Mouse (Mus musculus) midbrain, embryonic 16.5 days (tissue): ENCODE measurements at regions not wholly inside any gene's neighbourhood (a gene's known extent, or its start where the extent isn't known, plus 50 kb on each side); places are given as distances from the start of the nearest gene placed in this dataset.

Experiments used
- ATAC-seq: fragments of 200-750 bp; cut with Nextera tagmentation; 2 replicates; pipeline ENCODE4 v1.8.0; 2017; ENCODE audit warnings: moderate TSS enrichment
- H3K27ac ChIP-seq: fragments of 300-500 bp; sonication (generic); 2 replicates; pipeline ENCODE4 v1.5.1; 2014; ENCODE audit warnings: mild to moderate bottlenecking, low read length, mixed read lengths
- H3K27me3 ChIP-seq: fragments of 300-500 bp; sonication (generic); 2 replicates; pipeline ENCODE4 v1.6.1; 2014; ENCODE audit warnings: low read depth, low read length, mixed read lengths; ENCODE audit not compliant: control insufficient read depth, insufficient read depth
- H3K36me3 ChIP-seq: fragments of 300-500 bp; sonication (generic); 2 replicates; pipeline ENCODE4 v1.6.1; 2014; ENCODE audit warnings: mild to moderate bottlenecking, low read length, moderate library complexity, mixed read lengths; ENCODE audit not compliant: control insufficient read depth, insufficient read depth
- H3K4me1 ChIP-seq: fragments of 300-500 bp; sonication (generic); 2 replicates; pipeline ENCODE4 v1.6.1; 2014; ENCODE audit warnings: mild to moderate bottlenecking, low read length, mixed read lengths; ENCODE audit not compliant: control insufficient read depth, insufficient read depth
- H3K4me2 ChIP-seq: fragments of 300-500 bp; sonication (generic); 2 replicates; pipeline ENCODE4 v1.6.1; 2014; ENCODE audit warnings: mild to moderate bottlenecking, low read length, mixed read lengths
- H3K4me3 ChIP-seq: fragments of 300-500 bp; sonication (generic); 2 replicates; pipeline ENCODE4 v1.5.1; 2014; ENCODE audit warnings: low read depth, mild to moderate bottlenecking, low read length, moderate library complexity, mixed read lengths
- H3K9ac ChIP-seq: fragments of 300-500 bp; sonication (generic); 2 replicates; pipeline ENCODE4 v1.6.1; 2014; ENCODE audit warnings: low read depth, low read length, mixed read lengths
- H3K9me3 ChIP-seq: fragments of 300-500 bp; sonication (generic); replicated peaks from 2 replicates; pipeline ENCODE4 v1.6.1; 2014; ENCODE audit warnings: mild to moderate bottlenecking, low read length, mixed read lengths; ENCODE audit not compliant: control insufficient read depth, poor library complexity, severe bottlenecking
- WGBS: fragments of 180-500 bp; shearing (Covaris S2); extraction: QIAGEN DNeasy Blood & Tissue Kit; methylation state at CpG from one replicate; pipeline ENCODE4 v1.1.7; 2014; 5-methylcytosine and 5-hydroxymethylcytosine counted together

DNA sequence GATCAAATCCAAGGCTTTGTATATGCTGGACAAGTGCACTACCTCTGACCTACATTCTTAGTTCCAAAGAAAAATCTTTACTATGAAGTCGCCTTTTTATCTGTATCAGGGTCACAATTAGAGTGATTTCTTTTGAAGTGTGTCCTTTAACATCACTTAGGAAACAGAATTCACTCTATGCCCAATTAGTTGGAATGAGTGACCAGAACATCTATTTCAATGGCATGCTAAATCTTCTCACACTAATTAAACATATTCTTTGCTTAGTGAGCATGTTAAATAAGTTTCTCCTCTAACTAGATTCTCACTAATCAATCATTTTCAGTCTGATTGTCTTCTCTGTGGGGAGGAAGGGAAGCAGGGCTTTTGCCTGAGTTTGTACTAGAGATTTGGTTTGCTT is 84.9 kb downstream of the Arl6ip6 start:
- Histone ChIP-seq H3K36me3 (no peaks in the 10 kb centered on the region), H3K27me3 (no peaks in the 10 kb centered on the region), H3K4me2 (no peak overlapping the region), H3K9ac (no peak overlapping the region), H3K4me1 (no peaks in the 10 kb centered on the region), H3K9me3 (no peaks in the 10 kb centered on the region), H3K27ac (no peak overlapping the region), H3K4me3 (no peak overlapping the region)
- ATAC-seq = no peak
- WGBS = 36% methylated on average over 1 of the region's 1 CpGs

DNA sequence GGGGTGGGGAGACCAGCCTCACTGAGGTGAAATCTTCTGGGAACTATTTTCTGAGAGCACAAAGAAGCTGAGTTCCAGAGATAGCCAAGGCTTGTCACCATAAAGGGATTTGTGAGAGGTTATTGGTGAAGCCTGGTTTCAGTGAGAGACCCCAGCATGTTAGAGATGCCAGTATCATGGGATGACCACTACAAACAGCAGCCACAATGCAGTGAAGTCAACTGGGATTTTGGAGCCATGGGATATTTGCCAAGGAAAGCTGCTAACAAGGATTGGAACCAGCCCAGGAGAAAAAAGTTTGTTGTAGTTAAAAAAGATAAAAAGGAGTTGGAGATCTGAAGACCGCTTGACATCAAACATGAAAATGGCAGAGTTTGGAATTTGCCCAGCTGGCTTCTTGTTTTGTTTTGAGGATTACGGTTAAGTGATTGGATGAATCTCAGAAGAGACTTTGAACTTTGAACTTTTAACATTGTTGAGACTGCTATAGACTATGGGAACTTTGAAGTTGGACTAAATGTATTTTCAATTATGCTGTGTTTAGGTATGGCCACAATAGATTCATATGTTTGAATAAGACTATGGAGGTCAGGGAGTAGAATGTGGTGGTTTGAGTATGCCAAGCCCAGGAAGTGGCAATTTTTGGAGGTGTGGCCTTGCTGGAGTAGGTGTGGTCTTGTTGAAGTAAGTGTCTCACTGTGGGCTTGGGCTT is 110.3 kb downstream of the Arl6ip6 start:
- H3K4me1 ChIP-seq = no peaks in the 10 kb centered on the region
- H3K27ac ChIP-seq = no peak overlapping the region
- no peaks in the 10 kb centered on the region for H3K9me3 ChIP-seq
- H3K9ac ChIP-seq = no peak overlapping the region
- H3K4me3 ChIP-seq = no peak overlapping the region
- no peak overlapping the region for H3K4me2 ChIP-seq
- 84% methylated on average over 2 of the region's 2 CpGs for WGBS
- ATAC-seq = no peak
- H3K36me3 ChIP-seq = no peaks in the 10 kb centered on the region
- H3K27me3 ChIP-seq = no peaks in the 10 kb centered on the region

DNA sequence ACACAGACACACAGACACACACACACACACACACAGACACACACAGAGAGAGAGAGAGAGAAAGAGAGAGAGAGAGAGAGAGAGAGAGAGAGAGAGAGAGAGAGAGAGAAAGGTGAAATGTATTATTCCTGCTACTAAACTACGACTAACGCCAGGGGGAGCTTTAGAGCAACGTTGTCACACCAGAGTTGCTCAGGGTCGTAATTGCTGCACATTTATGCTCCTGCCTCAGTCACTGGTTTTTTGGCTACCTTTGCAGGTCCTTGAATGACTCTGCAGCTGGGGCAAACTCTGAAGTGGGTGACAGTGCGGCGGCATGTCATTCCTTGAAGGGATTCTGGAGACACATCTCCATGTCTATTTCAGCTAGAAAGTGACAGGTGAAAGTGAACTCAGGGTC is 139.2 kb downstream of the Arl6ip6 start:
- no peak for ATAC-seq
- no peak overlapping the region for H3K4me3 ChIP-seq
- H3K4me1 ChIP-seq = no peaks in the 10 kb centered on the region
- no peaks in the 10 kb centered on the region for H3K9me3 ChIP-seq
- no peak overlapping the region for H3K27ac ChIP-seq
- no peaks in the 10 kb centered on the region for H3K27me3 ChIP-seq
- WGBS = 28% methylated on average over 6 of the region's 6 CpGs
- no peak overlapping the region for H3K4me2 ChIP-seq
- H3K9ac ChIP-seq = no peak overlapping the region
- H3K36me3 ChIP-seq = no peaks in the 10 kb centered on the region

DNA sequence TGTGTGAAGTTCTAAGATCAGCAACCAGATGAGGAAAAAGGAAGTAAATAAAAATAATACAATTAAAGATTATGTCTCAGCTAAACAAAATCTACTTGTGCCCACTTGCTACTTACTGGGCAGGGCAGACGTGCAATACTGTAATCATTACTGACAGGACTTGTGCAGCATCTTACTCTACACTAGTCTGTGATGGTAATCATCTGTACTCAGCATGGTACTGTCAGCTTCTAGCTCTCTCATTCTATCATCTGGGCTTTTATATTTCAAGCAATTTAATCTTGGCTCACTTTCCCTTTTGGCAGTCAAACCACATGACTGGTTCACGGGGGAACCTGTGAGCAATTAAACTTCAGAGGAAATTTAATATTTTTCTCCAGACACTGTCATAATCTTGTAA is 167.5 kb downstream of the Arl6ip6 start:
- no peaks in the 10 kb centered on the region for H3K9me3 ChIP-seq
- WGBS = 59% methylated on average over 2 of the region's 2 CpGs
- H3K9ac ChIP-seq = no peak overlapping the region
- H3K4me3 ChIP-seq = no peak overlapping the region
- no peak overlapping the region for H3K4me2 ChIP-seq
- no peaks in the 10 kb centered on the region for H3K36me3 ChIP-seq
- no peaks in the 10 kb centered on the region for H3K27me3 ChIP-seq
- no peak for ATAC-seq
- no peaks in the 10 kb centered on the region for H3K4me1 ChIP-seq
- no peak overlapping the region for H3K27ac ChIP-seq

DNA sequence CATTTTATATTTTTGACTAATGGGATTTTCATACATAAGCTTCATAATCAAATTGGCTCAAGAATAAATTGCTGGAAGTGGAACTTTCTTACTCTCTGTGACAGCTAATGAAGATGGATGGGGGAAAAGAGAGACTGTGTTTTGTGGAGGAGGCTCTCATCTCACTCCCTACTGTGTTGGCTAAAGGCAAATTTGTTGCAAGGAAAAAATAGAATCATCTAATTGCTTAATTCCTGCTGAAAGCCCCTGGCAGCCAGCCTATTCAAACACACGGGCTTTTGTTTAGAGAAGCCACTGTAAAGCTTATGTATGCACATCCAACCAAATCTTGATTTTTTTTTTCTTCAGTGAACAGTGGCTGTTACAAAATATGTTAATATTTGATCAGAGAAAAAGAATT is 190.8 kb downstream of the Arl6ip6 start:
- H3K4me2 ChIP-seq = no peak overlapping the region
- H3K4me3 ChIP-seq = no peak overlapping the region
- no peaks in the 10 kb centered on the region for H3K27me3 ChIP-seq
- no peaks in the 10 kb centered on the region for H3K9me3 ChIP-seq
- H3K36me3 ChIP-seq = no peaks in the 10 kb centered on the region
- H3K9ac ChIP-seq = no peak overlapping the region
- ATAC-seq = no peak
- H3K27ac ChIP-seq = no peak overlapping the region
- H3K4me1 ChIP-seq = peaks cover 5% of the 10 kb centered on the region; the same call in 1 of the 2 replicates
- 11% methylated on average over 1 of the region's 1 CpGs for WGBS

DNA sequence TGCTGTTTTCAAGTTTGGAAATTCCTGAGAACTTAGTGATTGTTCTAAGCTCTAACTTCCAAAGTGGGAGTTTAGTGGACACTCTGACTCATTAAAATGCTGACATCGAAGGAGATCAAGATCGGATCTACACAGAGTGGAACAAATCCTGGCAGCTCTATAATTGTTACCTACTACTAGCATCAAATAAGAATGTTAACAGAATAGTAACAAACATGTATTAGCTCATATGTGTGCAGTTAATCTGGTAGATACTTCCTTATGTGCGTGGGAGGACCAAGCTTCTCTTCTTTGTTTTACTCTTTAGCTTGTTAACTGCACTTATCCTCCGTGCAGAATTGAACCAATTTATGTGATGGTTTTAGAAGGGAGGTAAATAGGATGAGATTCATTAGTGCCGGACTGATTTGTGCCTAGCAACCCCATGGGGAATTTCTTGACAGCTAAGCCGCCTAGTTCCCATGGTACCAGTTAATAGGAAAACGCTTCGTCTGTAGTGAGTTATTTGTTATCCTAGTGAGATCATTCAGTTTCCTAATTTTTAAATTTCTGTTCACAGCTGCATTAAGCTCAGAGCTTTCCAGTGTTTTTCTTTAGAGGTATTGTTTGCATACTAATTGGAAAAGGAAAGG is 193.1 kb downstream of the Arl6ip6 start:
- Histone ChIP-seq H3K9ac (no peak overlapping the region), H3K4me1 (peaks cover 5% of the 10 kb centered on the region; the same call in 1 of the 2 replicates), H3K4me2 (peak overlapping the region; percentile 17; the same call in 1 of the 2 replicates), H3K27ac (no peak overlapping the region), H3K36me3 (no peaks in the 10 kb centered on the region), H3K4me3 (no peak overlapping the region), H3K9me3 (no peaks in the 10 kb centered on the region), H3K27me3 (no peaks in the 10 kb centered on the region)
- peak; percentile 81 for ATAC-seq
- 7% methylated on average over 8 of the region's 8 CpGs for WGBS

DNA sequence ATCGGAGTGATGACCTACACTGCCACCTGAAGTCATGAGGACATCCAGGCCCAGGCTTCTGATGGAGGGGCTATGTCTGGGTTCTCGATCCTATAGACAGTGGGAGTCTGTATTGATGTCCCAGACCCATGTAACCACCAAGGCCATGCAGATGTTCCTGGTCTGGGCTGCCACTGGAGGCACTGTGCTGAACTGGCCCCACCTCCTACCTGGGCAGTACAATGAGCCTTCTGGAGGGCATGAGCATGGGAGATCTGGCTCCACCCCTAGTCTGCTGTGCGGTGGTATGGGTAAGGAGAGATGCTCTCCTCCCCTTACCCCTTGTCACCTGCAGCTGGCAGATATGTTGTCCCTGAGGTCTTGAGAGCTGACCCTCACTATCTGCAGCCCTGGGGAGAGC is 197.1 kb downstream of the Arl6ip6 start:
- Histone ChIP-seq H3K27me3 (no peaks in the 10 kb centered on the region), H3K4me3 (no peak overlapping the region), H3K36me3 (no peaks in the 10 kb centered on the region), H3K4me1 (peaks cover 5% of the 10 kb centered on the region; the same call in 1 of the 2 replicates), H3K27ac (no peak overlapping the region), H3K4me2 (no peak overlapping the region), H3K9ac (no peak overlapping the region), H3K9me3 (no peaks in the 10 kb centered on the region)
- ATAC-seq = 0 out of 2 replicates have a peak, but pooled peaks have one; percentile 28
- 90% methylated on average over 3 of the region's 3 CpGs for WGBS

DNA sequence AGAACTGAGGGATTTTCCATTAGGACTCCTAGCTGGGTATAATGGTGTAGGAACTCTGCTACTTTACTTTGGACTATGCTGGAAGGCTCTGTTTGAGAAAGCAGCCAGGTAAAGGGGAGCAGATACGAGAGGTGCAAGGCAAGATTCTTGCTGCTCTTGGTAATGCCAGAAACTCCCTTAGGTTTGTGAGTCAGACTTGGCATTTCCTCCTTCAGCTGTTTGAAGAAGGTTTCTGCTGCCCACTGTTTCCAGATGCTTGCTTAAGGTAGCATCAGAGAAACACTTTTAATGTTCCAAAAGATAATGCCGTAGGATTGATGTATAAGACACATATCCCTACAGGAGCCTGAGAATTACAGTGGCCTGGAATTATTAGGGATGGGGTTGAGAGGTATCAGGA is 222.9 kb downstream of the Arl6ip6 start:
- WGBS = 91% methylated on average over 2 of the region's 2 CpGs
- no peak overlapping the region for H3K9ac ChIP-seq
- ATAC-seq = no peak
- no peaks in the 10 kb centered on the region for H3K4me1 ChIP-seq
- H3K36me3 ChIP-seq = no peaks in the 10 kb centered on the region
- no peak overlapping the region for H3K4me2 ChIP-seq
- no peak overlapping the region for H3K27ac ChIP-seq
- no peak overlapping the region for H3K4me3 ChIP-seq
- H3K27me3 ChIP-seq = no peaks in the 10 kb centered on the region
- no peaks in the 10 kb centered on the region for H3K9me3 ChIP-seq

DNA sequence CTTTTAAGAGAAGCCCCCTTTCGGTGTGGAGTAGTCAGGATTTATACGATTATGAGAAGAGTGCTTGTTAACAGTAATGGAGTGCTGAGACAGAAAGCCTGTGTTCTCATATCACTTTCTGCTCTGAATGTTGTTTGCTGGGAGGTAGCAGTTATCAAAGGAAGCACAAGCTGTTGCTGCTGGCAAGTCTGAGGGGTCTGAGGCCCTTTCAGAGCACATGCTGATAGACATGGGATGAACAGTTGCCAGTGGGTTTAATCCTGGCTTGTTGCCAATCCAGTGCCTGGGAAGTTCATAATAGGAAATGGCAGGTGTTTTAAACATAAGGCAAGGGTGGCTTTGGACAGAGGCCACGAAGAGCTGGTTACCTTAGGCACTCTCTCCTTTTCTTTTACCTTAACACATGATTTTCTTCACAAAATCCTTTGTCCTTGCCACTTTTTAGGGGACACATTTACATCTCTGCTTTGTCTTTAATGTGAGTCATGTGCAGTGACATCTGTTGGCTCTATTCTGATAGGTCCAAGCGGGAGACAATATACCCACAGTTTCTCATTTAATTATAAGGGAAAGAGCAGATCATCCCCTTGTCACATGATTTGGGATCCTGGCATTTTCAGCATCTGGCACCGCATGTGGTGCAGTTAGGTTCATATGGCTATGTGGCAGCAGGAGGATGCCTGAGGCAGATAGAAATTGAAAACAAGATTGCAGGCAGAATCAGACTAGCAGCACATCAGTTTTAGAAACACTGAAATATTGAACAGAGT is 245.7 kb downstream of the Arl6ip6 start:
- Histone ChIP-seq H3K9ac (no peak overlapping the region), H3K4me1 (peaks cover 9% of the 10 kb centered on the region), H3K36me3 (no peaks in the 10 kb centered on the region), H3K27me3 (no peaks in the 10 kb centered on the region), H3K9me3 (no peaks in the 10 kb centered on the region), H3K27ac (peak overlapping the region; percentile 58), H3K4me2 (no peak overlapping the region; the same call in 1 of the 2 replicates), H3K4me3 (no peak overlapping the region)
- 38% methylated on average over 5 of the region's 5 CpGs for WGBS
- ATAC-seq = peak; percentile 91
